Mouse (Mus musculus) cerebellum, adult 2 months (tissue): ENCODE measurements around the gene Soga1.

Source experiments
- CTCF ChIP-seq: fragments of 200-500 bp; IDR thresholded peaks from 2 replicates; pipeline ENCODE4 v1.5.1; 2011; ENCODE audit warnings: low read depth, mild to moderate bottlenecking, control low read depth, low read length, moderate library complexity, borderline replicate concordance; ENCODE audit not compliant: insufficient read depth
- POLR2A ChIP-seq: fragments of 200-500 bp; IDR thresholded peaks from 2 replicates; pipeline ENCODE4 v1.6.1; 2011; ENCODE audit warnings: low read length, control low read depth, borderline replicate concordance; ENCODE audit not compliant: insufficient read depth

- no peak for TF ChIP-seq CTCF
- TF ChIP-seq POLR2A: no peak
These were observed 68.9 kb downstream of the Soga1 start for GRCm38 (mm10) chr2:157010121-157010520.
